Mouse (Mus musculus) embryonic fibroblast, embryonic 13.5 days (primary cell): ENCODE data around the gene 1810049J17Rik. TPM values are rescaled to one million over a fixed set of nuclear protein-coding genes. Genes with fewer than 3 reads are reported as not detected.
"Not testable (repeated sequence)": the region's sequence is repeated elsewhere in the genome, so short reads cannot be mapped to it uniquely, and the experiment has no call there.

Experiments used
- H3K27ac ChIP-seq: 2 replicates; pipeline ENCODE4 v1.5.1; 2012; ENCODE audit warnings: low read length, control low read depth, inconsistent platforms; ENCODE audit not compliant: insufficient read depth
- H3K4me1 ChIP-seq: 2 replicates; pipeline ENCODE4 v1.6.1; 2011; ENCODE audit warnings: low read length; ENCODE audit not compliant: control insufficient read depth, insufficient read depth
- H3K4me3 ChIP-seq: 2 replicates; pipeline ENCODE4 v1.5.1; 2011; ENCODE audit warnings: mild to moderate bottlenecking, control low read depth, low read length; ENCODE audit not compliant: insufficient read depth
- CTCF ChIP-seq: IDR thresholded peaks from 2 replicates; pipeline ENCODE4 v1.5.1; 2011; ENCODE audit warnings: mild to moderate bottlenecking, control low read depth, low read length, moderate library complexity, borderline replicate concordance; ENCODE audit not compliant: insufficient read depth
- POLR2A ChIP-seq: IDR thresholded peaks from 2 replicates; pipeline ENCODE4 v1.6.1; 2011; ENCODE audit warnings: low read depth, mild to moderate bottlenecking, control low read depth, low read length, moderate library complexity
- polyA plus RNA-seq: library from polyadenylated mRNA; stranded (reverse); fragments of >200 nt; gene quantifications from 2 replicates; pipeline ENCODE4 v1.2.4, GENCODE M21; 2011; ENCODE audit warnings: low read depth; ENCODE audit not compliant: missing spikeins, insufficient read length

The 1810049J17Rik gene
- polyA plus RNA-seq: 1.5 and 2.0 TPM in 2 replicates

- Histone ChIP-seq H3K27ac (peak within 1 kb of the TSS; percentile 71), H3K4me1 (peaks cover 5% of the 10 kb centered on the region; the same call in 1 of the 2 replicates), H3K4me3 (peak within 1 kb of the TSS; percentile 100)
- TF ChIP-seq POLR2A: 0 out of 2 replicates have a peak, but pooled peaks have one; percentile 13
- TF ChIP-seq CTCF: no peak
These were observed at the start of gene 1810049J17Rik for GRCm38 (mm10) chr15:12321788-12322621. TSS of gene 1810049J17Rik (minus strand) at chr15:12321899.

GRCm38 (mm10) chr15:12371183-12371582 lies 49.5 kb upstream of the 1810049J17Rik start:
- H3K4me3 ChIP-seq: no peak overlapping the region
- H3K4me1 ChIP-seq: no peaks in the 10 kb centered on the region
- no peak overlapping the region for H3K27ac ChIP-seq
- TF ChIP-seq CTCF (peak; percentile 82), POLR2A (no peak)

- Histone ChIP-seq H3K4me3 (no peak overlapping the region), H3K27ac (no peak overlapping the region), H3K4me1 (no peaks in the 10 kb centered on the region)
- no peak for TF ChIP-seq POLR2A
- TF ChIP-seq CTCF: no peak
These were observed 48.4 kb upstream of the 1810049J17Rik start for GRCm38 (mm10) chr15:12370096-12370495.

GRCm38 (mm10) chr15:12368850-12369249 lies 47.2 kb upstream of the 1810049J17Rik start:
- H3K27ac ChIP-seq: no peak overlapping the region
- H3K4me1 ChIP-seq: no peaks in the 10 kb centered on the region
- TF ChIP-seq POLR2A (no peak), CTCF (no peak)
- no peak overlapping the region for H3K4me3 ChIP-seq

GRCm38 (mm10) chr15:12368357-12368756 lies 46.7 kb upstream of the 1810049J17Rik start:
- no peaks in the 10 kb centered on the region for H3K4me1 ChIP-seq
- TF ChIP-seq POLR2A (no peak), CTCF (no peak)
- no peak overlapping the region for H3K4me3 ChIP-seq
- no peak overlapping the region for H3K27ac ChIP-seq

- H3K4me1 ChIP-seq: no peaks in the 10 kb centered on the region
- no peak overlapping the region for H3K27ac ChIP-seq
- TF ChIP-seq POLR2A (no peak), CTCF (no peak)
- H3K4me3 ChIP-seq: no peak overlapping the region
These were observed 45.8 kb upstream of the 1810049J17Rik start for GRCm38 (mm10) chr15:12367306-12368080.

- H3K27ac ChIP-seq, H3K4me3 ChIP-seq, H3K4me1 ChIP-seq: not testable (repeated sequence)
These were observed 45.0 kb upstream of the 1810049J17Rik start for GRCm38 (mm10) chr15:12366580-12367305.

GRCm38 (mm10) chr15:12366072-12366469 lies 44.4 kb upstream of the 1810049J17Rik start:
- no peaks in the 10 kb centered on the region for H3K4me1 ChIP-seq
- H3K27ac ChIP-seq: no peak overlapping the region
- TF ChIP-seq POLR2A: no peak
- no peak for TF ChIP-seq CTCF
- H3K4me3 ChIP-seq: no peak overlapping the region

- no peak for TF ChIP-seq POLR2A
- no peak for TF ChIP-seq CTCF
- H3K27ac ChIP-seq: no peak overlapping the region
- H3K4me3 ChIP-seq: no peak overlapping the region
- H3K4me1 ChIP-seq: no peaks in the 10 kb centered on the region
These were observed 43.8 kb upstream of the 1810049J17Rik start for GRCm38 (mm10) chr15:12365416-12366071.

- Histone ChIP-seq H3K27ac (no peak overlapping the region), H3K4me3 (no peak overlapping the region), H3K4me1 (no peaks in the 10 kb centered on the region)
- TF ChIP-seq POLR2A (no peak), CTCF (no peak)
These were observed 42.4 kb upstream of the 1810049J17Rik start for GRCm38 (mm10) chr15:12364096-12364495.
